Comparison of ENCODE assay signal across 24 mouse cellular contexts in genomic region chr6:18484061-18484460, GRCm38 (mm10). TPM values are rescaled to one million over a fixed set of nuclear protein-coding genes. Genes with fewer than 3 reads are reported as not detected.
"Had no signal": no experiment of that assay in that cellular context is flagged by ENCODE, and none has a peak within 500 bp of the region (broad histone marks: within the 10 kb centered on the region; RNA-seq: fewer than 3 reads in every experiment).

No protein-coding gene starts in this region.

- H3K4me3 ChIP-seq: lung, embryonic 15.5 days; midbrain, embryonic 10.5 days; midbrain, embryonic 12.5 days; myocyte; neural tube, embryonic 13.5 days; neural tube, embryonic 15.5 days had no signal

- H3K4me1 ChIP-seq: lung, embryonic 15.5 days; midbrain, embryonic 10.5 days; midbrain, embryonic 12.5 days; neural tube, embryonic 15.5 days had no signal

- H3K27me3 ChIP-seq: lung, embryonic 15.5 days; midbrain, embryonic 12.5 days; neural tube, embryonic 13.5 days; neural tube, embryonic 15.5 days had no signal

- H3K4me2 ChIP-seq: lung, embryonic 15.5 days; midbrain, embryonic 12.5 days; neural tube, embryonic 13.5 days; neural tube, embryonic 15.5 days had no signal

- DNase-seq: liver, postnatal 0 days; lung, adult 2 months; lung, postnatal 14 days; lung, postnatal 36 days; midbrain, embryonic 14.5 days; retina, postnatal 1 day; right cerebral cortex, adult 18-20 months; right cerebral cortex, postnatal 25 days; right cerebral cortex, postnatal 4 days; spleen, adult 18-20 months; thymus, adult 2 months; thymus, postnatal 25 days; thymus, postnatal 4 days had no signal

- H3K9ac ChIP-seq: liver, postnatal 0 days; lung, embryonic 15.5 days; midbrain, embryonic 12.5 days; neural tube, embryonic 13.5 days; neural tube, embryonic 15.5 days had no signal

- H3K9me3 ChIP-seq: lung, embryonic 15.5 days; midbrain, embryonic 10.5 days; midbrain, embryonic 12.5 days; neural tube, embryonic 13.5 days; neural tube, embryonic 15.5 days had no signal

- H3K36me3 ChIP-seq: lung, embryonic 15.5 days; midbrain, embryonic 10.5 days; midbrain, embryonic 12.5 days had no signal

- ATAC-seq: liver, postnatal 0 days; lung, postnatal 0 days; midbrain, embryonic 16.5 days had no signal

- H3K27ac ChIP-seq: lung, embryonic 15.5 days; macrophage; midbrain, embryonic 10.5 days; midbrain, embryonic 12.5 days; neural tube, embryonic 13.5 days; neural tube, embryonic 15.5 days had no signal

RNA-seq across cellular contexts. Expression of gene Cttnbp2, which starts 30.6 kb away (rescaled TPM):
- total RNA-seq: megakaryocyte, adult 5-6 weeks; megakaryocyte-erythroid progenitor cell, adult 5-6 weeks had no signal
- polyA plus RNA-seq: macrophage, myocyte had no signal
